Mouse (Mus musculus) ES-E14 (cell line): ENCODE results near the gene Ptprg.
A peak's percentile ranks its signal among the peaks of the same experiment; 100 is the strongest.

ENCODE experiments used
- CHD2 ChIP-seq: IDR thresholded peaks from 2 replicates; pipeline ENCODE4 v1.6.1; 2014; ENCODE audit warnings: mild to moderate bottlenecking, low read depth, low read length, inconsistent platforms
- ZC3H11A ChIP-seq: IDR thresholded peaks from 2 replicates; pipeline ENCODE4 v1.6.1; 2012; ENCODE audit warnings: low read depth, mild to moderate bottlenecking, inconsistent platforms, low read length, borderline replicate concordance
- ZNF384 ChIP-seq: IDR thresholded peaks from 2 replicates; pipeline ENCODE4 v1.6.1; 2012; ENCODE audit warnings: low read depth, low read length, inconsistent platforms

DNA sequence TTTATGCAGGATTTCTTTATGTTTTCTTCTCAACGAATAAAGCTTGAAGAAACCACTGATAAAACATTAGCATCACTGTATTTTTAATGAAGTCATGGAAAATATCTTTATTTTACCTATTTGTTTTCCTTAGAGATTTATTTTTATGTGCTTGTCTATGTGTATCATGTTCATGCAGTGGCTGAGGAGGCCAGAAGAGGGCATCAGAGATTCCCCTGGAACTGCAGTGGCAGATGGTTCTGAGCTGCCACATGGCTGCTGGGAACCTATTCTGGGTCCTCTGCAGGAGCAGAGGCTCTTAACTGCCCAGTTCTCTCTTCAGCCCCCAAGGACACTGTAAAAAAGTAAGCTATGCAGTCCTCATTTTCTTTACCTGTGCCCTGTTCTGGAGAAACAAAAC lies 26.6 kb downstream of the Ptprg start:
- peak; percentile 27; the same call in 1 of the 2 replicates for TF ChIP-seq ZC3H11A
- TF ChIP-seq ZNF384, result no peak
- no peak for TF ChIP-seq CHD2
